Mouse (Mus musculus) neutrophil, adult 59 days (primary cell): Measurements from ENCODE around the gene Tacr2. TPM values are rescaled to one million over a fixed set of nuclear protein-coding genes. Genes with fewer than 3 reads are reported as not detected.

Source experiments
- total RNA-seq, 2 experiments: library from RNA; stranded (reverse); gene quantifications; 1 replicate in 1 of 2; 2 replicates in 1 of 2; pipeline ENCODE4 v1.2.4; 2023

Tacr2 gene
- total RNA-seq = not detected

DNA sequence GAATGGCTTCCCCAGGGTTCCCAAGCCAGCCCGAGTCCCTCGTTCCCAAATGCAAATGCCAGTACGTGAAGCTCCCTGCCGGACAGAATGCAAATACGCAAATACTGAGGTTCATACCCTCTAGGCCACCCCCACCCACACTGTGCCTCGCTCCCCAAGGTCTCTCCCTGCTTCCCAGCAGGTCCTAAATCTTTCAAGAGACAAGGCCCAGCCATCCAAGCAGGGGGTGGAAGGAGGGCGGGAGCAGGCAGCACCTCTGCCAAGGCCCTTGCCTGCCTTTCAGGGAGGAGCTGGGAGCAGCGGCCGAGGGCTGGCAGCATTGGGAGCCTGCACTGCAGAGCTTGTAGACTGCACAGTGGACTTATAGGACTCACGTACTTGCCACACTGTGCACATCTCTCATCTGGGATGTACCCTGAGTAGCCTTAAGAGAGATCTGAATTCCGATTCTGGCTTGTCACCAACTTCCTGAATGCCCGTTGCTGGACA, at the start of gene Tacr2:
Gene Tacr2, plus strand, starts transcription at position 439 of the 489 bp plus-strand sequence.

DNA sequence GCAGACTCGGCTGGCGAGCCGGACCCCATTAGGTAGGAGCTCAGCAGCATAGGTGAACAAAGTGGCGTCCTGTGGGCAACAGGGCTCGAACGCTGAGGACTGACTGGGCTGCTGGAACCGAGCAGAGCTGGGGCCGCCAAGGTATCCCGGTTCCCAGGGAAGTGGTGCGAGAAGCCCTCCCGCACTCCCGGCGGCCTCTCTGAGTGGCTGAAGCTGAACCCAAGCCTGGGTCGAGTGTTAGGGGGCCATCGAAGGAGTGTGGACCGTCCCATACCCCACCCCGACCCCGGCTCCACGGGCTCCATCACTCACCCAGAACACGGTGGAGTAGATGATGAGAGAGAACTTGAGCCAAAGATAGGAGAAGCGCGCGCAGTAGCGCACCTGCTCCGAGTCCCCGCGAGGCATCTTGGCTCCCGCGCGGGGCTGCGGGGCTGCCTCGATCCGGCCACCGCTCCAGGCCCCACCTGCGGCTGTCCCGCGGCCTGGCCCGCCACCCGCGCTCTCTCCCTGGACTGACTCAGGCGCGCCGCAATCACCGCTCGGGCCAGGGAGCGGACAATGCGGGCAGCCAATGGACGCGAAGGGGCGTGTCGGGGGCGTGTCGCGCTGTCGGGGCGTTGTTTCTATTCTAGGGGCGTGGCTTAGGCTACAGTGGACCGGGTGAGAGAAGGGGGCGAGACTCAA, 21.4 kb upstream of the Tacr2 start, which contains the start of gene Tspan15:
Gene Tspan15, minus strand, starts transcription at position 544 of the 687 bp plus-strand sequence.

Other genes starting within 250 kb of the Tacr2 start
- gene Neurog3, start 119.3 kb upstream of the Tacr2 start, total RNA-seq = not detected
- gene Fam241b, start 108.5 kb upstream of the Tacr2 start, total RNA-seq = 1 to 10 TPM; 3.9 to 4.7 TPM
- 10 to 100 TPM in 1 of 2 experiments, 1 to 10 TPM in 1; 7.3 to 14.1 TPM for gene Tspan15, start 21.2 kb upstream of the Tacr2 start, total RNA-seq
- gene Hk1, start 127.5 kb downstream of the Tacr2 start, total RNA-seq = 10 to 100 TPM; 86.3 to 98.2 TPM
- gene Hkdc1, start 170.1 kb downstream of the Tacr2 start, total RNA-seq = not detected
- gene 4930507D05Rik, start 197.1 kb downstream of the Tacr2 start, total RNA-seq = under 1 TPM in 1 of 2 experiments, not detected in 1; 0.26 TPM
- gene Supv3l1, start 197.3 kb downstream of the Tacr2 start, total RNA-seq = 10 to 100 TPM; 10.5 to 13.2 TPM
- gene Vps26a, start 234.4 kb downstream of the Tacr2 start, total RNA-seq = 10 to 100 TPM; 46.3 to 55.1 TPM